Mouse (Mus musculus) urinary bladder, postnatal 25 days (tissue): ENCODE results near the gene Klhl10.
A peak's percentile ranks its signal among the peaks of the same experiment; 100 is the strongest.

Experiments
- DNase-seq: peaks from one replicate; pipeline ENCODE4 v3.0.0; 2022; ENCODE audit warnings: low spot score

Klhl10 gene

GRCm38 (mm10) chr11:100408076-100408834 lies 33.5 kb upstream of the Klhl10 start:
- peak; percentile 71 for DNase-seq

- no peak for DNase-seq
Observed at GRCm38 (mm10) chr11:100408835-100409462, 32.8 kb upstream of the Klhl10 start.

- DNase-seq: no peak
Observed at GRCm38 (mm10) chr11:100409686-100410085, 32.0 kb upstream of the Klhl10 start.

GRCm38 (mm10) chr11:100411736-100412135 lies 30.0 kb upstream of the Klhl10 start:
- DNase-seq: no peak

- DNase-seq: no peak
Observed at GRCm38 (mm10) chr11:100413541-100413940, 28.2 kb upstream of the Klhl10 start.

GRCm38 (mm10) chr11:100414021-100414913 lies 27.4 kb upstream of the Klhl10 start, which contains the start of gene P3h4:
P3h4 (minus strand) TSS chr11:100414836.
- DNase-seq: peak; percentile 75

DNA sequence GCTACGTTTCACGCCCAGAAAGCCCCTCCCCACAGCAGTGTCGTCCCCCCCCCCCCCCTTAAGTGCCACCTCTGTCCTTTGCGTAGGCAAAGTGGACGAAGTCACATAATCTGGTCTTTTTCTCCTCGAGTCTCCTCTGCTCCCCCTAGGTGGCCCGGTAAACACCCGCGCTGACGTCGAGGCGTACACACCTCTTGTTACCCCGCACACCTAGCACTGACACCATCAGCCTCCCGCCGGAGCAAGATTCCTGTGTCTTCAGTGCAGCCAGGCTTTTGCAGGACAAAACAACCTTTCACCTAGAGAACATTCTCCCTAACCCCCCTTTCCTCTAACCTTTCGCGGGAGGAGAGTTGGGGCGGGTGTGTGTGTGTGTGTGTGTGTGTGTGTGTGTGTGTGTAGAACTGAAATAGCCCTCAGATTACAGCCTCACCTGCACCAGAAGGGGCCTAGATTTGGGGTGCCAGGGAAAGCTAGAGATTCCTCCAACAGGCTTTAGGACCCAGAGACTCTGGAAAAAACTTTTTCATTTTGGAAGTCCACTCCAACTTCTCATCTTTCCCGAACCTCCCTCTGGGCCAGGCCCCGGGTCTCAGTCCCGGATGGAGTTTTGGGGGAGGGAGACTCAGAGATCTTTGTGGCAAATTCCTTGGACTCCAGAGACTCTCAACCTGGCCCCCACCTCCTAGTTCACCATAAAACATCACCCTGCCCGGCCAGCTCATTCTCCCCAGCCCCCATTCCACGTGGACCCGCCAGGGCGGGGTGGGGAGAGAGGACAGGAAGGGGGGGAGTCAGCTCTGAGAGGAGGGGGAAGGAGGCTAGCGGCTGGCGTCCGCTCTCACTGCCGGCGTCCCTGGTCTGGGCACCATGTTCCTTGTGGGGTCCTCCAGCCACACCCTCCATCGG lies 26.5 kb upstream of the Klhl10 start, which contains the start of gene Fkbp10:
Gene Fkbp10 (plus strand): TSS at position 784 of the 909 bp plus-strand sequence.
- peak; percentile 59 for DNase-seq

DNA sequence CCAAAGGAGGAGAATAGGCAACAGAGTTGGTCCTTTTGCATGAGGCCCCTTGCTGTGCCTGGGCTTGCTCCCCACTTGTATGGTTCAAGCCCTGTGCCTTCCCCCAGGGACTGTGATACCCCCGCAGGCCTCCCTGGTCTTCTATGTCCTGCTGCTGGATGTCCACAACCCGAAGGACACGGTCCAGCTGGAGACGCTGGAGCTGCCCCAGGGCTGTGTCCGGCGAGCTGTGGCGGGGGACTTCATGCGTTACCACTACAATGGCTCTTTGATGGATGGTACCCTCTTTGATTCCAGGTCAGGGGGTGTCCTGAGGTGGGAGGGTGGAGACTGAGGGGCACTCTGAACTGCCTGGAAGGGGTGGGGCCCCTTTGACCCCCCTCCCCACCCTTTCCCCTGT lies 20.2 kb upstream of the Klhl10 start:
- DNase-seq: no peak

DNA sequence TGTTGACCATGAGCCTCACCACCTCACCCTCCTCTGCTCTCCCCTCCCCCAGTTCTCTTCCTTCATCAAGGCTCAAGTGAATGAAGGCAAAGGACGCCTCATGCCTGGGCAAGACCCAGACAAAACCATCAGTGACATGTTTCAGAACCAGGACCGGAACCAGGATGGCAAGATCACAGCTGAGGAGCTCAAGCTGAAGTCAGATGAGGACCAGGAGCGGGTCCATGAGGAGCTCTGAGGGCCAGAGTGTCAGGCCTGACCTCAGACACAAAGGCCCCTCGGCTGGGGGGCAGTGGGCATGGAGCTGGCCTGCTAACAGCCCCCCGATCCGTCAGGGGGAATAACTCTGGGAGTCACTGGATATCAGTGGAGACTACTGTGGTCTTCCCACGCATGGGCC lies 17.9 kb upstream of the Klhl10 start:
- no peak for DNase-seq

DNA sequence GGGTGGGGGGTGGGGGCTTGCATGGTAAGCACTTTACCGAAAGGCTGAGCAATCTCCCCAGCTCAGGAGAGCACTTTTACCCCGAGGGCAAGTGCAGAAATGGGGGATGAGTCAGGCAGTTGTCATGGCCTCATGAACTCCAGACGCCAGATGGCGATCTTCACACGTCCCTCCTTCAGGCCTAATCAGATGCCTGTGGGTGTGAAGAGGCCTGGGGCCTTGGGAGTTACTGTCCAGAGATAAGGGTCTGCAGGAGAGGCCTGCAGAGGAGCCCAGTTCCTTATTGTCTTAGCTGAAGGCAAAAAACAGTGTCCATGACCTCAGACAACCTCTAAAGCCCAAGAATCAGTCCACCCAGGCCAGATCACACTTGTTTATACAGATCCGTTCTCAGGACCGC lies 15.9 kb upstream of the Klhl10 start:
- DNase-seq: peak; percentile 74

- DNase-seq: no peak
Observed at GRCm38 (mm10) chr11:100426820-100427219, 14.9 kb upstream of the Klhl10 start.

GRCm38 (mm10) chr11:100428612-100429199 lies 13.0 kb upstream of the Klhl10 start:
- DNase-seq: no peak

- DNase-seq: no peak
Observed at GRCm38 (mm10) chr11:100430052-100430451, 11.7 kb upstream of the Klhl10 start.

DNA sequence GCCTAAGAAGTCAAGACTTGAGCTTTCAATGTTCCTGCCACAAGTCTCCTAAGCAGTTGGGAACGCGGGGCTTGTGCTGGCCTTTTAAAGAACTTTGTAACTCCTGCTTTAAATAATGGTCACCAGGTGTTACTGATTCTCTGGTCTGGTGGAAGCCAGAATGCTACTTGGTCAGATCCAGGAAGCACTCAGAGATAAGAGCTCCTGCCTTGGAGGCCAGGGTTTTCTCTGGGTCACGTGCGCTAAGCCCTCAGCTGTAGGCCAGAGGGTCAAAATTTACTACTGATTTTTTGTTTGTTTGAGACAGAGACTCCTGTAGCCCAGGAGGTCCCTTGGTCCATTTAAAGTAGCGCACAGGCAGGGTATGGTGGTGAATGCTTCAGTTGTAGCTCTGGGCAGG lies 9.7 kb upstream of the Klhl10 start:
- no peak for DNase-seq

DNA sequence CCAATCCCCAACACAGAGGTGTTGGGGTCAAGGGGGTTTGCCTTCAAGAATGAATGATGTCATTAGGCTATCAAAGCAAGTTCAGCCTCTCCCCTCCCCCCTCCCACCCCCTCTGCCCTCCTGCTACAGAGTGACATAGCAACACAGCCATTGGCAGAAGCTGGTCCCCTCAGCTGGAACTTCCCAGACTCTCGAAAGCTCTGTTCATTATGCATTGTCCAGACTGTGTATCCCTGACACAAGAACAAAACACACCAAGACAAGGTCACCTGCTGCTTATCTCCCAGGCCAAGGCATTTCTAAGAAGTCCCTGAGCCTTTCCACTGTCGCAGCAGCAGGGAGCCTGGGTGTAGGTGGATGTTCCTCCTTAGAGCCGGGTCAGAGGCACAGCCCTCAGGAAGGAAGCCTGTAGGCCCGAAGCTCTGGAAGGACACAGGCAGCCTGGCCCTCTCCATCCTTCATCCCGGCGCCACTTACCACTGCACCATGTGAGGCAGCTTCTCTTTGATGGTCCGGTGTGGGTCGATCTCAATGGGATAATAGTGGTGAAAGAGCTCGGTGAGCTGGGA lies 6.0 kb upstream of the Klhl10 start:
- no peak for DNase-seq

DNA sequence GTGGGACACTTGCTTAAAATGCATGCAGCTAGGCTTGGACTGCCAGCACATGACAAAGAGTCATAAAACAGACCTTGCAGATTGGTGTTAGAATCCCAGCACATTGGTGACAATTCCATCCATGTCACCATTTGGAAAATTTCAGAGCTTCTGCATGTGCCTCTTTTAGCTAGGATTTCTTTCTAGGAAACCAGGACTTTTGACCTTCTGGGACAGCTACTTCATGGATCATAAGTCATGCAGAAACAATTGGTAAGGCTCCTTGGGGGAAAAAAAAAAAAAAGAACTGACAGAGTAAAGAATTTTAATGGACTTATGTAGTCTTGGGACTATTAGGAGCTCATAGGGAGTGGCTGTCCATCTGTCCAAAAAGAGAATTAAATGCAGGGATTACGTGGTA lies 3.8 kb upstream of the Klhl10 start:
- no peak for DNase-seq

DNA sequence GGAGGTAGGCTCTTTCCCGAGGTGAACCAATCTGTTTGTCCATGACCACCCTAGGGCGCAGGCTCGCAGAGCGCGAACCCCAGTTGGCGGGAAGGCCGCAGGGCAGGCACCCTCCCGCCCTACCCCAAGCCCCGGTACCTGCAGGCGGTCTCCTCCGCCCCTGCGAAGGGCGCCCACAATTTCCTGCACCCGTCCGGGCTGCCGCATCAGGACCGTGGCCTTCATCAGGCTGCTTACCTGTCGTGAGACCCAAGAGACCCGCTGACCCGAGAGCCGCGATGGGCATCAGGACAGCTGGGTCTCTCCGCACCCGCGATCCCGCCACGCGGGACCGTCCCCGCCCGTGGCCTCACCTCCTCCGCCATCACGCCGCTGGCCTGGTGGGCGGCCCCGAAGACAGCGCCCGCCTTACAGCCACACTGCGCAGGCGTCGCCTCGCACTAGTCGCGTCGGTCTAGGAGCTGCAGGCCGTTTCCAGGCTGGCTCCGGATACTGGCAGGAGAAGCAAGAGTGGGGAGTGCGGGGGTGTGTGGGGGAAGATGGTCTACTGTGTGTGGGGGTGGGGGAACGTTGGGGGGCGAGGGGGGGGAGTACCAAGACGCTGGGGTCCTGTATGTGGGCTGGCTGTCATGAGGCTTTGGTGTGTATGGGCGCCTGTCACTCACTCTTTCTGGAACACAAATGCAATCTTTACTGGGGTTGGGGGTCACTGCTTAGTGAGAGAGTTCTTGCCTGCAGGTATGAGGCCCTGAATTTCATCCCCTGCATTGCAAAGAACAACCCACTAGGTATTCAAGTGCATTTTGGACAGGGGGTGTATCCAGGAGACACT lies 810 bp upstream of the Klhl10 start:
- peak; percentile 84 for DNase-seq

- no peak for DNase-seq
Observed at GRCm38 (mm10) chr11:100442625-100443024, 908 bp downstream of the Klhl10 start.

GRCm38 (mm10) chr11:100457247-100457646 lies 15.5 kb downstream of the Klhl10 start:
- no peak for DNase-seq

DNA sequence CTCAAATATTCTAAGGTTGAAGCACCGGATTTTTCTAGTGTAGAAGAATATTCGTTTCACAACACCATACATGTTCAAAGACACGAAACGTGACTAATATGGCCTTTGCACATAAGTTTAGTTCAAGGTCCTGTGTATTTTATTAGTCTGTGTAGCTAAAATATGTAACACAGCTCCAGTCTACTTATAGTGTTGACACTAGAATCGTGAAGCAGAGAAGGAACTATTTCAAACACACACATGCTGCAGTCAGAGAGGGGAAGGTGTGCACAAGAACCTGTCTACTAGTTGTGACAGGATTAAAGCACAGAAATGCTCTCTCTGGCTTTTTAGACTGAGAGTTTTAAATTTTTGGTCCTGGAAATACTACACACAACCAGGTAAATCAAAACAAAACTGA lies 16.0 kb downstream of the Klhl10 start:
- no peak for DNase-seq
